Mouse (Mus musculus) midbrain, embryonic 16.5 days (tissue): ENCODE data around the gene E2f2. TPM values are rescaled to one million over a fixed set of nuclear protein-coding genes. Genes with fewer than 3 reads are reported as not detected.

Experiments
- ATAC-seq: fragments of 200-750 bp; cut with Nextera tagmentation; 2 replicates; pipeline ENCODE4 v1.8.0; 2017; ENCODE audit warnings: moderate TSS enrichment
- H3K27ac ChIP-seq: fragments of 300-500 bp; sonication (generic); 2 replicates; pipeline ENCODE4 v1.5.1; 2014; ENCODE audit warnings: mild to moderate bottlenecking, low read length, mixed read lengths
- H3K27me3 ChIP-seq: fragments of 300-500 bp; sonication (generic); 2 replicates; pipeline ENCODE4 v1.6.1; 2014; ENCODE audit warnings: low read depth, low read length, mixed read lengths; ENCODE audit not compliant: control insufficient read depth, insufficient read depth
- H3K36me3 ChIP-seq: fragments of 300-500 bp; sonication (generic); 2 replicates; pipeline ENCODE4 v1.6.1; 2014; ENCODE audit warnings: mild to moderate bottlenecking, low read length, moderate library complexity, mixed read lengths; ENCODE audit not compliant: control insufficient read depth, insufficient read depth
- H3K4me1 ChIP-seq: fragments of 300-500 bp; sonication (generic); 2 replicates; pipeline ENCODE4 v1.6.1; 2014; ENCODE audit warnings: mild to moderate bottlenecking, low read length, mixed read lengths; ENCODE audit not compliant: control insufficient read depth, insufficient read depth
- H3K4me2 ChIP-seq: fragments of 300-500 bp; sonication (generic); 2 replicates; pipeline ENCODE4 v1.6.1; 2014; ENCODE audit warnings: mild to moderate bottlenecking, low read length, mixed read lengths
- H3K4me3 ChIP-seq: fragments of 300-500 bp; sonication (generic); 2 replicates; pipeline ENCODE4 v1.5.1; 2014; ENCODE audit warnings: low read depth, mild to moderate bottlenecking, low read length, moderate library complexity, mixed read lengths
- H3K9ac ChIP-seq: fragments of 300-500 bp; sonication (generic); 2 replicates; pipeline ENCODE4 v1.6.1; 2014; ENCODE audit warnings: low read depth, low read length, mixed read lengths
- H3K9me3 ChIP-seq: fragments of 300-500 bp; sonication (generic); replicated peaks from 2 replicates; pipeline ENCODE4 v1.6.1; 2014; ENCODE audit warnings: mild to moderate bottlenecking, low read length, mixed read lengths; ENCODE audit not compliant: control insufficient read depth, poor library complexity, severe bottlenecking
- WGBS: fragments of 180-500 bp; shearing (Covaris S2); extraction: QIAGEN DNeasy Blood & Tissue Kit; methylation state at CpG from one replicate; pipeline ENCODE4 v1.1.7; 2014; 5-methylcytosine and 5-hydroxymethylcytosine counted together
- polyA plus RNA-seq: library from polyadenylated mRNA; unstranded; fragments of >200 nt; fragmentation: Nextera tagmentation; extraction: Ambion mirVana; gene quantifications from 2 replicates; pipeline ENCODE4 v1.2.1, GENCODE M21; 2015

Gene E2f2
- polyA plus RNA-seq, 1 experiment from 2014 or later, result 1.6 TPM

DNA sequence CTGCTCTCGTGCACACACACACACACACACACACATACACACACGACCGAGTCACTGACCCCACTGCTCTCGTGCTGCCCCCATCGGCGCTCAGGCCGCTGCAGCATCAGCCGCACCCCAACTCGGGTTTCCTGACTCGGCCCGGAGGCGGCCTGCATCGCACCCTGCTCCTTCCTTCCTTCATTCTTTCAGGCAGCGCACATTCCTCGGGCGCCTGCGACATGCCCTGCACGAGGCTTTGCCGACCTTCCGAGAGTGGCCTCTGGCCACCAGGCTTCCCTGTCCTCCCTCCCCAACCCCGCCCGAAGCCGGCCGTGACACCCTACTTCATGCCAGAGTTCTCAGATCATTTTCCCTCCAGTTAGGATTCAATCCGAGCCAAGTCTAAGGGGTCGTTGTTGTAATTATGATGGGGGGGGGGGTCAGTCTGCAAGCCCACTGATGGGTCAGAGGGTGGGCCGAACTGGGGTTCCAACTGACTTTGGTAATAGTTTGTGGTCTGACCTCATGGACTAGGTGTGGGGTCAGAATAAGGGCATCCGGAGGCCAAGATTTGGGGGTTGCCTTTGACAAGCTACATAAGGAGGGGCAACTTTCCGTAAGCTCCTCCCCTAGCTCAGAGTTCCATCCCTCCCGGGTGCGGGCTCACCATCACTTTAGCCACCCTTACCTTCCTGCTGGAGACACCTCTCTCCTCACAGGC, 23.7 kb upstream of the E2f2 start:
- peak overlapping the region; percentile 58 for H3K27ac ChIP-seq
- ATAC-seq, result peak; percentile 23; the same call in 1 of the 2 replicates

DNA sequence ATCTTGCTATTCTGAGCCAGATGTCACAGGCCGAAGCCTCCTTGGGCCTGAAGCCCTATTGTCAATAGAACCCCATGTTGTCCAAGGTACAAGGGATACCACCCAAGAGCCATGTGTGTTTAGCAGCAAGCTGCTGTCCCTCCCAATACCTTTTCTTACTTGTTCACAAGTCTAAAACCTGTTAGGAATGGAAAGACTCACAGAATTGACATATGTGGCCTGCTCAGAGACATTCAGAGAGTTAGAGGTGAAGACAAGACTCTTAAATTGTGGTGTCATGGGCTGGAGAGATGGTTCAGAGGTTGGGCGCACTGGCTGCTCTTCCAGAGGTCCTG, 23.2 kb upstream of the E2f2 start:
- Histone ChIP-seq H3K4me3 (no peak overlapping the region), H3K36me3 (no peaks in the 10 kb centered on the region), H3K27ac (no peak overlapping the region), H3K9ac (no peak overlapping the region), H3K9me3 (no peaks in the 10 kb centered on the region), H3K27me3 (peaks cover 8% of the 10 kb centered on the region; the same call in 1 of the 2 replicates), H3K4me1 (peaks cover 18% of the 10 kb centered on the region), H3K4me2 (no peak overlapping the region)
- no peak for ATAC-seq
- 83% methylated on average over 2 of the region's 2 CpGs for WGBS

More for the DNA sequence above, 23.7 kb upstream of the E2f2 start:
- no peaks in the 10 kb centered on the region for H3K36me3 ChIP-seq
- WGBS, result 7% methylated on average over 31 of the region's 31 CpGs
- peak overlapping the region; percentile 52 for H3K4me3 ChIP-seq
- H3K9me3 ChIP-seq, result no peaks in the 10 kb centered on the region
- peak overlapping the region; percentile 57; the same call in 1 of the 2 replicates for H3K9ac ChIP-seq
- H3K4me1 ChIP-seq, result peaks cover 21% of the 10 kb centered on the region
- peak overlapping the region; percentile 92 for H3K4me2 ChIP-seq
- H3K27me3 ChIP-seq, result peaks cover 8% of the 10 kb centered on the region; the same call in 1 of the 2 replicates

DNA sequence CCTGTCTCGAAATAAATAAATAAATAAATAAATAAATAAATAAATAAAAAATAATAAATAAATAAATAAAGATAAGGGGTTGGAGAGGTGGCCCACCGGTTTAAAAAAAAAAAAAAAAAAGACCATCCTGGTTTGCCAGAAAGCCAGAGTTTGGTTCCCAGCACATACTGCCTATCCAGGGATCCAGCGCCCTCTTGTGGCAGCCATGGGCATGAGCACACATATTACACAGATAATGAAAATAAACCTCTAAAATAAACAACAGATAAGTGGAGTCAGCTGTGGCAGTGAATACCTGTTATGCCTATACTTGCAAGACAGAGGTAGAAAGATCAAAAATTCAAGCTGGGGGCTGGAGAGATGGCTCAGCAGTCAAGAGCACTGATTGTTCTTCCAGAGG, 22.5 kb upstream of the E2f2 start:
- H3K9me3 ChIP-seq, result no peaks in the 10 kb centered on the region
- peaks cover 11% of the 10 kb centered on the region for H3K4me1 ChIP-seq
- no peak overlapping the region for H3K9ac ChIP-seq
- no peak for ATAC-seq
- WGBS, result 39% methylated on average over 3 of the region's 3 CpGs
- no peaks in the 10 kb centered on the region for H3K36me3 ChIP-seq
- no peak overlapping the region for H3K4me2 ChIP-seq
- peaks cover 8% of the 10 kb centered on the region; the same call in 1 of the 2 replicates for H3K27me3 ChIP-seq
- no peak overlapping the region for H3K27ac ChIP-seq
- H3K4me3 ChIP-seq, result no peak overlapping the region

DNA sequence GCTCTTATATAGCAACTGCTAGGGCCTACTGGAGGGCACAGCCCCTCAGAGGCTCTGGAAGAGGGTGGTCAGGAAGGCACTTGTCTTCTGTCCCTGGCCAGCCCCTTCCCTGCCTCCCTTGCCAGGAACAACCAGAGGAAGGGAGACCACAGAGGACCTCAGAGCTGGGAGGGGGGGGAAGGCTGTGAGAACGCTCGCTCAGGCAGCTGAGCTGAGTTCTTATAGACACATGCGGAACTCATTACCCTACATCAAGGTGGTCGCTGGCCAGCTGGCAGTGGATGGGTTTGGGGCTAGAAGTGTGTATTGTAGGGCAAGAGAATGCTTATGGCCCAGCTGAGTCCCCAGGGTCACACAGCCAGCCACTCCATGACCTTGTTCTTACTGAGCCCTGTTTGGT, 21.6 kb upstream of the E2f2 start:
- H3K9me3 ChIP-seq, result no peaks in the 10 kb centered on the region
- 28% methylated on average over 4 of the region's 4 CpGs for WGBS
- no peak overlapping the region for H3K4me2 ChIP-seq
- ATAC-seq, result no peak
- no peaks in the 10 kb centered on the region for H3K36me3 ChIP-seq
- H3K4me1 ChIP-seq, result peaks cover 8% of the 10 kb centered on the region
- no peak overlapping the region for H3K27ac ChIP-seq
- H3K27me3 ChIP-seq, result peaks cover 8% of the 10 kb centered on the region; the same call in 1 of the 2 replicates
- no peak overlapping the region for H3K4me3 ChIP-seq
- no peak overlapping the region for H3K9ac ChIP-seq

DNA sequence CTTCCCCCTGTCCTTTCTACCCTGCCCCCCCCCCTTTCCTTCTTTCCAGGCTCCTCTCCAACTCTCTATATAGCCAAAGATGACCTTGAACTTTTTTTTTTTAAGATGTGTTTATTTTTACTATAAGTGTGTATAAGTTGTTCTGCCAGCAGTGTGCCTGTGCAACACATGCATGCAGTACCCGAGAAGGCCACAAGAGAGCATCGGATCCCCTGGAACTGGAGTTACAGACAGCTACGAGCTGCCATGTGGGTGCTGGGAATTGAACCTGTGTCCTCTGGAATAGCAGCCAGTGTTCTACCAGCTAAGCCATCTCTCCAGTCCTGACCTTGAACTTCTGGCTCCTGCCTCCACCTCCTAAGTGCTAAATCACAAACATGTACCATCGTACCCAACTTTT, 19.4 kb upstream of the E2f2 start:
- WGBS, result 97% methylated on average over 4 of the region's 4 CpGs
- H3K27ac ChIP-seq, result no peak overlapping the region

DNA sequence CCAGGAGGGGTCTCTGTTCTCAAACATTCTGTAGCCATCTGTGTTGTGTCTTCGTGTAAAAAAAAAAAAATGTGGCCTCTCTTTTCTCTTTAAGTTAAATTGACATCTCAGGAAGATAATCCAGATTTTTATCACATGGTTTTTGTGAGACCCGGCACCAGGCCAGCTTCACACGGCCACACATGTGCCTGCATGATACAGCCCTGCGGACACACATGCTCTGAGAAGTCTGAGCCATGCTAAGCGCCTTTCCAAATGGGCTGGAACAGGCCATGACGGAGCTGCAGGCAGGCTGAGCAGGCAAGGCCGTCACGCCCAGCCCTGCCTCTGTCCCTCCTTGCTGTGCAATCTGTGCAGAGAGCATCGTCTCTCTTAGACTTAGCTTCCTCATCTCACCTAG, 17.7 kb upstream of the E2f2 start:
- ATAC-seq, result no peak
- H3K4me2 ChIP-seq, result no peak overlapping the region

More for the DNA sequence above, 19.4 kb upstream of the E2f2 start:
- H3K4me1 ChIP-seq, result peaks cover 2% of the 10 kb centered on the region; the same call in 1 of the 2 replicates
- ATAC-seq, result no peak
- H3K9me3 ChIP-seq, result no peaks in the 10 kb centered on the region
- no peaks in the 10 kb centered on the region for H3K27me3 ChIP-seq
- no peak overlapping the region for H3K9ac ChIP-seq
- no peak overlapping the region for H3K4me3 ChIP-seq
- H3K36me3 ChIP-seq, result no peaks in the 10 kb centered on the region
- H3K4me2 ChIP-seq, result no peak overlapping the region

DNA sequence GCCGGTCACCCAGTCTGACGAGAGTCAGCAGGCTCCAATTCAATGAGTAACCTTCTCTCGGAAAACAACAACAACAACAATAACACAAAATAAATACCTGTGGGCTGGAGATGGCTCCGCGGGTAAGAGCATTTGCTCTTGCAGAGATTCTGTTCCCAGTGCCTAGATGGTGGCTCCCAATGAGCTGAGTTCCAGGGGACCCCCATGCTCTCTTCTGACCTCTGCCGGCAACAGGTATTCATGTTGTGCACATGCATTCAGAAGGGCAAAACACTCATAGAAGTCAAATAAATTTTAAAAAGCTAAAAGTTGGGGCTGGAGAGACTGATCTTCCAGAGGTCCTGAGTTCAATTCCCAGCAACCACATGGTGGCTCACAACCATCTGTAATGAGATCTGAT, 13.7 kb upstream of the E2f2 start:
- H3K27ac ChIP-seq, result no peak overlapping the region
- H3K4me1 ChIP-seq, result peaks cover 5% of the 10 kb centered on the region; the same call in 1 of the 2 replicates
- H3K4me2 ChIP-seq, result no peak overlapping the region
- H3K9ac ChIP-seq, result no peak overlapping the region
- no peak overlapping the region for H3K4me3 ChIP-seq
- H3K9me3 ChIP-seq, result no peaks in the 10 kb centered on the region
- H3K36me3 ChIP-seq, result no peaks in the 10 kb centered on the region
- no peaks in the 10 kb centered on the region for H3K27me3 ChIP-seq
- ATAC-seq, result no peak
- 82% methylated on average over 6 of the region's 6 CpGs for WGBS

More for the DNA sequence above, 17.7 kb upstream of the E2f2 start:
- H3K27me3 ChIP-seq, result no peaks in the 10 kb centered on the region
- H3K4me3 ChIP-seq, result no peak overlapping the region
- WGBS, result 64% methylated on average over 9 of the region's 9 CpGs
- H3K4me1 ChIP-seq, result no peaks in the 10 kb centered on the region
- H3K9me3 ChIP-seq, result no peaks in the 10 kb centered on the region
- H3K9ac ChIP-seq, result no peak overlapping the region
- H3K27ac ChIP-seq, result no peak overlapping the region
- no peaks in the 10 kb centered on the region for H3K36me3 ChIP-seq

DNA sequence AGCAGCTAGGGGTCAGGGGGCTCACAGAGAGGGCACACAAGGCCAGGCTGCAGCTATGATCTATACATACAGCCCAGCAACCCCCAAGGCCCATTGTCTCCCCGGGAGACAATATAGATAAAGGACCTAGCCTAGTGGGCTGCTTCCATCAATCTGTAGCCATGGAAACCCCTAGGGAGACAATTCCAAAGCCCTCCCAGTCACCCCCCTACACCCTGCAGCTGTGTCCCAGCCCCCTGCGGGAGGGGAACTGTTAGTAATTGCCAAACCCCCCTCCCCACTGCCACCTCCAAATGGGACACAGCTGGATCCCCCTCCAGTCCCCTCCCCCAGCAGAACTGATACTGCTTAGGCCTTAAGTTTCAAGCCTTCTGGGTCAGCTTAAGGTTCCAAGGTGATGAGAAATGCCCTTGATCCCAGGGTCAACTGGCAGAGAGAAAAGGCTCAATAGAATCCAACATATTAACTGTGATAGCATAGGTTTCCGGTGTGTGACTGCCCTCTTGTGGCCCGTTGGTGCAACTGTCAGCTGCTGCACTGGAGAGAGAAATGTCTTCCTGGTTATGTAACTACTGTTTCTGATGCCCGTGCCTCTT, 12.3 kb upstream of the E2f2 start:
- H3K36me3 ChIP-seq, result no peaks in the 10 kb centered on the region
- no peak overlapping the region for H3K4me2 ChIP-seq
- no peaks in the 10 kb centered on the region for H3K27me3 ChIP-seq
- H3K27ac ChIP-seq, result no peak overlapping the region
- WGBS, result 2% methylated on average over 5 of the region's 5 CpGs
- H3K4me3 ChIP-seq, result no peak overlapping the region
- H3K4me1 ChIP-seq, result peaks cover 5% of the 10 kb centered on the region; the same call in 1 of the 2 replicates
- H3K9ac ChIP-seq, result peak overlapping the region; percentile 4; the same call in 1 of the 2 replicates
- 0 out of 2 replicates have a peak, but pooled peaks have one; percentile 67 for ATAC-seq
- no peaks in the 10 kb centered on the region for H3K9me3 ChIP-seq

DNA sequence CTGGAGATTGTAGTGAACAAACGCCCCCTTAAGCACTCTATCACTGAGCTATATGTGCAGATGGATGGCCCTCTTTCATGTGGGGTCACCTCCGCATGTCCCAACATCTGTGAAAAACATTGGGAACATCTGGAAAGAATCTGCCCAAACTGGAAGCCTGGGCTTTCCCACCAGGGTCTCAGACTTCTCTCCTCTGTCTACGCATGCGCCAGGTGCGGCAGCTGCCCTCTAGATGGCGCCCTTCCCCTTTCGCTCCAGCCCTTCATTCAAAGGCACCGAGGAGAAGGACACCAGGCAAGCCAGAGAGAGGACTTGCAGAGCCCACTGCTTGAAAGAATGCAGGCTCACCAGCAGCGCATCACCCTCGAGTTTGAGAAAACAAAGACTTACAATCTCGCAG, 8.7 kb upstream of the E2f2 start:
- Histone ChIP-seq H3K4me3 (no peak overlapping the region), H3K4me2 (0 out of 2 replicates have a peak overlapping the region, but pooled peaks have one; percentile 2), H3K27me3 (no peaks in the 10 kb centered on the region), H3K27ac (no peak overlapping the region), H3K9ac (no peak overlapping the region), H3K4me1 (peaks cover 5% of the 10 kb centered on the region; the same call in 1 of the 2 replicates), H3K36me3 (no peaks in the 10 kb centered on the region), H3K9me3 (no peaks in the 10 kb centered on the region)
- 6% methylated on average over 11 of the region's 11 CpGs for WGBS
- ATAC-seq, result peak; percentile 66; the same call in 1 of the 2 replicates
